Mouse (Mus musculus): Measurements from ENCODE around the gene Pappa.

- no peak for TF ChIP-seq UBTF (IDR thresholded peaks at IDR 0.05; ENCODE audit: borderline replicate concordance, insufficient read depth, low read depth, low read length)
- no peak for TF ChIP-seq POLR2A (IDR thresholded peaks at IDR 0.05; ENCODE audit: control insufficient read depth in 1 of 2, insufficient read depth in 1 of 2, low read depth in 1 of 2, low read length in 2 of 2, poor library complexity in 1 of 2)
- TF ChIP-seq CTCF (IDR thresholded peaks at IDR 0.05 in 2 of 3, conservative IDR thresholded peaks at IDR 0.05 in 1 of 3; ENCODE audit: control insufficient read depth in 1 of 3, insufficient read depth in 1 of 3, low read depth in 2 of 3, low read length in 3 of 3, poor library complexity in 1 of 3, severe bottlenecking in 1 of 3) = no peak
Observed at GRCm38 (mm10) chr4:65205446-65205845, 81.5 kb downstream of the Pappa start.
